Mouse (Mus musculus): ENCODE measurements around the gene Setdb1. TPM values are rescaled to one million over a fixed set of nuclear protein-coding genes. Genes with fewer than 3 reads are reported as not detected.
A peak's percentile ranks its signal among the peaks of the same experiment; 100 is the strongest.
"Not testable (repeated sequence)": the region's sequence is repeated elsewhere in the genome, so short reads cannot be mapped to it uniquely, and the experiment has no call there.

Gene Setdb1
- polyA plus RNA-seq (2012; rRNA removed) = 11.2 and 14.1 TPM in 2 replicates
- 13.4 and 15.2 TPM in 2 replicates for polyA plus RNA-seq (2014; fragmentation: Nextera tagmentation; extraction: Ambion mirVana)

DNA sequence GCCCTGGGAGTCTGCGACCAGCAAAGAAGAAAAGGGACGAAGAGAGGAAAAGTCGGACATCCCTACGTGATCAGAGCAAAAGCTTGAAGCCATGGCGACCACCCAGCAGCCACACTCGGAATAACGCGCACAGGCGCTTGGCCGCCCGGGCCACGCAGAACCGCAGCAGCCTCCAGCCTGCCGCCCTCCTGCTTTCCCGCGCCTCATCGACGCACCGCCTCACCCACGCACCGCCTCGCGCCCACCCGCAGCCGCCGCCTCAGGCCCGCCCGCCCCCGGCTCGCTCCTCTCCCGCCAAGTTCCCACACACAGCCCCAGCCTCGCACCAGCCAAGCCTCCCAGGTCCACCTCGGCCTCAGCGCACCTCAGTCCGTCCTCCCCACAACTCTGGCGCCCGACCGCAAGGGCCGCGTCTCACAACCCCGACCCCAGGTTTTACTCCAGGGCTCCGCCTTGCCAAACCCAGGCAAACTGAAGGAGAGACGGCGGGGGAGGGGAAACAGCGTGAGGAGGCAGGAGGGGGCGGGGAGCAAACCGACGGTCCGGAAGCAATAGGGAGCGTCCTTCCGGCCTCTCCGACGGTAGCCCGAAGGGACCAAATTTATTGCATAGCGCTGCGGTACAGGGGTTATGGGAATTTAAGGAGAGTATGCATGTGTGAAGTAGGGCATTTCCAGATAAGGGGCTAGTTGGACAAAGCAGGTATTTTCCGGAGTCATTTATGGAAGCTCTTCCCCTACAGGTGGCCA lies at the start of gene Setdb1:
Gene Setdb1, minus strand, starts transcription at position 502 of the 749 bp plus-strand sequence.
- H3K9me3 ChIP-seq (ENCODE audit: control insufficient read depth, low read length); H3K27ac ChIP-seq; H3K27me3 ChIP-seq (ENCODE audit: control insufficient read depth, insufficient read depth, low read length): not testable (repeated sequence)
- Histone ChIP-seq H3K4me1 (replicated peaks; ENCODE audit: control insufficient read depth in 2 of 2, insufficient read depth in 2 of 2, low read length in 1 of 2) (peaks cover 2 to 20% of the 10 kb centered on the region in 2 experiments; a peak in 2 of 4 replicates), H3K4me2 (ENCODE audit: low read depth) (peak within 1 kb of the TSS; percentile 67), H3K9ac (replicated peaks) (peak within 1 kb of the TSS; percentile 77), H3K36me3 (replicated peaks; ENCODE audit: control insufficient read depth, insufficient read depth, low read depth) (peaks cover 12% of the 10 kb centered on the region), H3K4me3 (ENCODE audit: insufficient read depth in 1 of 2, low read depth in 2 of 2, low read length in 2 of 2) (peak within 1 kb of the TSS; percentile 53 to 96)
- TF ChIP-seq EP300 (IDR thresholded peaks at IDR 0.05; ENCODE audit: low read depth) = peak; percentile 43; the same call in 1 of the 2 replicates
- WGBS (ENCODE audit: insufficient replicate concordance) = under 1% methylated on average over 29 of the region's 57 CpGs
- peak; percentile 94 for ATAC-seq (ENCODE audit: insufficient read depth)
- peak; percentile 93 to 94 (median 93) for DNase-seq (ENCODE audit: low read depth in 3 of 3, low spot score in 3 of 3)

- Histone ChIP-seq H3K36me3 (replicated peaks; ENCODE audit: control insufficient read depth, insufficient read depth, low read depth) (no peaks in the 10 kb centered on the region), H3K9me3 (ENCODE audit: control insufficient read depth, low read length) (no peaks in the 10 kb centered on the region), H3K9ac (replicated peaks) (no peak within 1 kb of the TSS), H3K27me3 (ENCODE audit: control insufficient read depth, insufficient read depth, low read length) (no peaks in the 10 kb centered on the region), H3K4me3 (ENCODE audit: insufficient read depth in 1 of 2, low read depth in 2 of 2, low read length in 2 of 2) (no peak within 1 kb of the TSS), H3K27ac (no peak within 1 kb of the TSS), H3K4me1 (replicated peaks; ENCODE audit: control insufficient read depth in 2 of 2, insufficient read depth in 2 of 2, low read length in 1 of 2) (no peaks in the 10 kb centered on the region), H3K4me2 (ENCODE audit: low read depth) (no peak within 1 kb of the TSS)
- no peak for TF ChIP-seq CTCF (IDR thresholded peaks at IDR 0.05; ENCODE audit: low read depth)
- TF ChIP-seq EP300 (IDR thresholded peaks at IDR 0.05; ENCODE audit: low read depth) = no peak
- ATAC-seq (ENCODE audit: insufficient read depth) (no peak), DNase-seq (ENCODE audit: low read depth in 3 of 3, low spot score in 3 of 3) (no peak)
- 73% methylated on average over 3 of the region's 3 CpGs for WGBS (ENCODE audit: insufficient replicate concordance)
These were observed 45.7 kb upstream of the Setdb1 start, which contains the start of gene 4930558C23Rik for GRCm38 (mm10) chr3:95402741-95403140. Gene 4930558C23Rik (minus strand): TSS chr3:95402841.

GRCm38 (mm10) chr3:95394385-95394784 lies 37.4 kb upstream of the Setdb1 start:
- Histone ChIP-seq H3K36me3 (replicated peaks; ENCODE audit: control insufficient read depth, insufficient read depth, low read depth) (no peaks in the 10 kb centered on the region), H3K27me3 (ENCODE audit: control insufficient read depth, insufficient read depth, low read length) (no peaks in the 10 kb centered on the region), H3K9me3 (ENCODE audit: control insufficient read depth, low read length) (peaks cover 2% of the 10 kb centered on the region; the same call in 1 of the 2 replicates), H3K27ac (no peak overlapping the region), H3K4me2 (ENCODE audit: low read depth) (no peak overlapping the region), H3K9ac (replicated peaks) (no peak overlapping the region), H3K4me3 (ENCODE audit: insufficient read depth in 1 of 2, low read depth in 2 of 2, low read length in 2 of 2) (no peak overlapping the region), H3K4me1 (replicated peaks; ENCODE audit: control insufficient read depth in 2 of 2, insufficient read depth in 2 of 2, low read length in 1 of 2) (no peaks in the 10 kb centered on the region)
- TF ChIP-seq CTCF (IDR thresholded peaks at IDR 0.05; ENCODE audit: low read depth) (peak; percentile 59), EP300 (IDR thresholded peaks at IDR 0.05; ENCODE audit: low read depth) (no peak)
- WGBS (ENCODE audit: insufficient replicate concordance) = 68% methylated on average over 4 of the region's 4 CpGs
- no peak for ATAC-seq (ENCODE audit: insufficient read depth)
- peak; percentile 24 to 28 (median 25) for DNase-seq (ENCODE audit: low read depth in 3 of 3, low spot score in 3 of 3)

DNA sequence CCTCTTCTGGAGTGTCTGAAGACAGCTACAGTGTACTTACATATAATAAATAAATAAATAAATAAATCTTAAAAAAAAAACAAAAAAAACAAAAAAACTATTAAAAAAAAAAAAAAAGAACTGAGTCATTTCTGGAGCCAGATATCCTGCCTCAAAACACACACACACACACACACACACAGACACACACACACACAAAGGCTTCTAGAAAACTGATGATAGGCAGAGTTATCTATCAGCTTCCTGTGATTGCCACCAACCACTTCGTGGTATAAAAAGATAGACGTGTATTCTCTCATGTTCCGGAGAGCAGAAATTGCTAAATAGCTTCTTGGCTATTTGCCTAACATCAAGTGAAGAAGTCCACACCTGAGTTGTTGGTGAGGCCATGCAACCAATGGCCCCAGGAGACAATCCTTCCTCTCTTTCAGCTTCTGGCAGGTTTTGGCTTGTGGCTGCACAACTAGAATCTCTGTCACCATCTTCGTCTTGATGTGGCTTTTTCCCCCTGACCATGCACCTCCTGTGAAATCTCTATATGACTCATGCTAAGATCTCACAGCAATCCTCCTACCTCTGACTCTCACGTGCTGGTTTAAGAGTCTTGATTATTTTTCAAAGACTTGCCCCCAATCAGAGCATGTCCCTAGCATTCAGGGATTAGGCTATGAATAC lies 28.5 kb upstream of the Setdb1 start:
- WGBS (ENCODE audit: insufficient replicate concordance) = 29% methylated on average over 5 of the region's 5 CpGs
- Histone ChIP-seq H3K27ac (no peak overlapping the region), H3K4me1 (replicated peaks; ENCODE audit: control insufficient read depth in 2 of 2, insufficient read depth in 2 of 2, low read length in 1 of 2) (no peaks in the 10 kb centered on the region; a peak in 1 of 4 replicates), H3K27me3 (ENCODE audit: control insufficient read depth, insufficient read depth, low read length) (no peaks in the 10 kb centered on the region), H3K36me3 (replicated peaks; ENCODE audit: control insufficient read depth, insufficient read depth, low read depth) (no peaks in the 10 kb centered on the region), H3K4me3 (ENCODE audit: insufficient read depth in 1 of 2, low read depth in 2 of 2, low read length in 2 of 2) (no peak overlapping the region), H3K9ac (replicated peaks) (no peak overlapping the region), H3K4me2 (ENCODE audit: low read depth) (no peak overlapping the region), H3K9me3 (ENCODE audit: control insufficient read depth, low read length) (no peaks in the 10 kb centered on the region)
- TF ChIP-seq CTCF (IDR thresholded peaks at IDR 0.05; ENCODE audit: low read depth) = no peak
- TF ChIP-seq EP300 (IDR thresholded peaks at IDR 0.05; ENCODE audit: low read depth) = no peak
- ATAC-seq (ENCODE audit: insufficient read depth) (no peak), DNase-seq (ENCODE audit: low read depth in 3 of 3, low spot score in 3 of 3) (no peak)

DNA sequence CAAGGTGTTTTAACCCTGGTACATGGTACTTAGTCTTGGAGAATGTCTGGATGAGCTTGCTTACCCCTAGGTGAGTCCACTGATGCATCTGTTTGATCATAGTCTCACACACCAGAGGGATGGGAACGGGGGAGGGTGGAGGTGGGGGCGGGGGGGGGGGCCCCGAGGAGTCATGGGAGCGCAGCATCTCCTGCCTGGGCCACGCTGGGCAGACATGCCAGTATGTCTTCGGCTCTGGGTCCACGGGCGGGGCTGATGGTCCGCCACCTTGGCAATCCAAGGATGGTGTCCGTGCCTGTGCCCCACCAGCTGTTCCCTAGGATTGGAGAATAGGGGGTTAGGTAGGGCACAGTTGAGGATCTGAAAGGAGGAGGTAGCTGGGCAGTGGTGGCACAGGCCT lies 16.2 kb upstream of the Setdb1 start:
- no peak overlapping the region for H3K9ac ChIP-seq (replicated peaks)
- ATAC-seq (ENCODE audit: insufficient read depth) (no peak), DNase-seq (ENCODE audit: low read depth in 3 of 3, low spot score in 3 of 3) (no peak)
- no peak overlapping the region for H3K4me3 ChIP-seq (ENCODE audit: insufficient read depth in 1 of 2, low read depth in 2 of 2, low read length in 2 of 2)
- 73% methylated on average over 10 of the region's 10 CpGs for WGBS (ENCODE audit: insufficient replicate concordance)
- H3K4me1 ChIP-seq (replicated peaks; ENCODE audit: control insufficient read depth in 2 of 2, insufficient read depth in 2 of 2, low read length in 1 of 2) = no peaks in the 10 kb centered on the region
- no peak overlapping the region for H3K27ac ChIP-seq
- no peak overlapping the region for H3K4me2 ChIP-seq (ENCODE audit: low read depth)
- TF ChIP-seq EP300 (IDR thresholded peaks at IDR 0.05; ENCODE audit: low read depth) = no peak
- no peak for TF ChIP-seq CTCF (IDR thresholded peaks at IDR 0.05; ENCODE audit: low read depth)
- no peaks in the 10 kb centered on the region for H3K27me3 ChIP-seq (ENCODE audit: control insufficient read depth, insufficient read depth, low read length)
- peaks cover 8% of the 10 kb centered on the region for H3K9me3 ChIP-seq (ENCODE audit: control insufficient read depth, low read length)
- H3K36me3 ChIP-seq (replicated peaks; ENCODE audit: control insufficient read depth, insufficient read depth, low read depth) = no peaks in the 10 kb centered on the region

Data from liver, embryonic 14.5 days (tissue).